Mouse (Mus musculus): Measurements from ENCODE around the gene Slc1a1. TPM values are rescaled to one million over a fixed set of nuclear protein-coding genes. Genes with fewer than 3 reads are reported as not detected.

Slc1a1 gene
- total RNA-seq, 2 experiments from 2014 or later = 99.8 to 102 TPM

- DNase-seq (ENCODE audit: low spot score in 2 of 2) = peak; percentile 30 to 37
Measured at GRCm38 (mm10) chr19:28844946-28845710, 10.3 kb downstream of the Slc1a1 start.

GRCm38 (mm10) chr19:28850510-28850909 is 15.7 kb downstream of the Slc1a1 start:
- no peak for DNase-seq (ENCODE audit: low spot score in 2 of 2)

- DNase-seq (ENCODE audit: low spot score in 2 of 2) = no peak
Measured at GRCm38 (mm10) chr19:28852001-28852400, 17.2 kb downstream of the Slc1a1 start.

- DNase-seq (ENCODE audit: low spot score in 2 of 2) = no peak
Measured at GRCm38 (mm10) chr19:28854831-28855230, 20.0 kb downstream of the Slc1a1 start.

GRCm38 (mm10) chr19:28860246-28860645 is 25.4 kb downstream of the Slc1a1 start:
- DNase-seq (ENCODE audit: low spot score in 2 of 2) = no peak

GRCm38 (mm10) chr19:28863626-28864025 is 28.8 kb downstream of the Slc1a1 start:
- DNase-seq (ENCODE audit: low spot score in 2 of 2) = no peak

- no peak for DNase-seq (ENCODE audit: low spot score in 2 of 2)
Measured at GRCm38 (mm10) chr19:28864981-28865380, 30.1 kb downstream of the Slc1a1 start.

GRCm38 (mm10) chr19:28865501-28865900 is 30.7 kb downstream of the Slc1a1 start:
- no peak for DNase-seq (ENCODE audit: low spot score in 2 of 2)

GRCm38 (mm10) chr19:28869251-28869855 is 34.5 kb downstream of the Slc1a1 start:
- DNase-seq (ENCODE audit: low spot score in 2 of 2) = no peak

- no peak for DNase-seq (ENCODE audit: low spot score in 2 of 2)
Measured at GRCm38 (mm10) chr19:28870351-28870750, 35.5 kb downstream of the Slc1a1 start.

GRCm38 (mm10) chr19:28879476-28879875 is 44.6 kb downstream of the Slc1a1 start:
- DNase-seq (ENCODE audit: low spot score in 2 of 2) = no peak

GRCm38 (mm10) chr19:28883126-28883525 is 48.3 kb downstream of the Slc1a1 start:
- DNase-seq (ENCODE audit: low spot score in 2 of 2) = peak in 1 of 2 experiments; percentile 42

- DNase-seq (ENCODE audit: low spot score in 2 of 2) = no peak
Measured at GRCm38 (mm10) chr19:28888496-28888895, 53.6 kb downstream of the Slc1a1 start.

- no peak for DNase-seq (ENCODE audit: low spot score in 2 of 2)
Measured at GRCm38 (mm10) chr19:28889251-28889650, 54.4 kb downstream of the Slc1a1 start.

GRCm38 (mm10) chr19:28891238-28891637 is 56.4 kb downstream of the Slc1a1 start:
- no peak for DNase-seq (ENCODE audit: low spot score in 2 of 2)

- no peak for DNase-seq (ENCODE audit: low spot score in 2 of 2)
Measured at GRCm38 (mm10) chr19:28891864-28892263, 57.0 kb downstream of the Slc1a1 start.

- DNase-seq (ENCODE audit: low spot score in 2 of 2) = peak in 1 of 2 experiments; percentile 40
Measured at GRCm38 (mm10) chr19:28896639-28897038, 61.8 kb downstream of the Slc1a1 start.

GRCm38 (mm10) chr19:28897497-28897896 is 62.6 kb downstream of the Slc1a1 start:
- peak in 1 of 2 experiments; percentile 39 for DNase-seq (ENCODE audit: low spot score in 2 of 2)

- DNase-seq (ENCODE audit: low spot score in 2 of 2) = no peak
Measured at GRCm38 (mm10) chr19:28900771-28901170, 65.9 kb downstream of the Slc1a1 start.

GRCm38 (mm10) chr19:28902111-28902510 is 67.3 kb downstream of the Slc1a1 start:
- no peak for DNase-seq (ENCODE audit: low spot score in 2 of 2)

GRCm38 (mm10) chr19:28902806-28903205 is 68.0 kb downstream of the Slc1a1 start:
- DNase-seq (ENCODE audit: low spot score in 2 of 2) = peak; percentile 65 to 80

GRCm38 (mm10) chr19:28903536-28904119 is 68.8 kb downstream of the Slc1a1 start:
- no peak for DNase-seq (ENCODE audit: low spot score in 2 of 2)
